Mouse (Mus musculus) C2C12 (cell line): ENCODE data around the gene Metap1d.

Experiments
- CTCF ChIP-seq: IDR thresholded peaks from one replicate; pipeline ENCODE4 v1.5.1; 2011; ENCODE audit not compliant: control insufficient read depth, insufficient read depth, insufficient read length
- MAX ChIP-seq: IDR thresholded peaks from one replicate; pipeline ENCODE4 v1.6.1; 2011; ENCODE audit warnings: mild to moderate bottlenecking, control low read depth

GRCm38 (mm10) chr2:71540611-71541417 is 87.7 kb downstream of the Metap1d start:
- TF ChIP-seq CTCF (no peak), MAX (no peak)
